Mouse (Mus musculus) spleen, adult 2 months (tissue): ENCODE results near the gene Selenop. TPM values are rescaled to one million over a fixed set of nuclear protein-coding genes. Genes with fewer than 3 reads are reported as not detected.
"Not testable (repeated sequence)": the region's sequence is repeated elsewhere in the genome, so short reads cannot be mapped to it uniquely, and the experiment has no call there.

Experiments used
- DNase-seq, 2 experiments: peaks; one replicate each; pipeline versions ENCODE4 v3.0.0 to v3.0.0-alpha.2; 2012 to 2021; ENCODE audit warnings: low spot score in 2 of 2, low read depth in 1 of 2
- H3K27ac ChIP-seq: fragments of 200-500 bp; 2 replicates; pipeline ENCODE4 v1.5.1; 2012; ENCODE audit warnings: low read length, inconsistent platforms; ENCODE audit not compliant: insufficient read depth
- H3K27me3 ChIP-seq: fragments of 200-500 bp; 2 replicates; pipeline ENCODE4 v1.6.1; 2012; ENCODE audit warnings: mild to moderate bottlenecking, moderate library complexity, low read length, inconsistent platforms; ENCODE audit not compliant: control insufficient read depth, insufficient read depth
- H3K36me3 ChIP-seq: fragments of 200-500 bp; 2 replicates; pipeline ENCODE4 v1.6.1; 2012; ENCODE audit warnings: mild to moderate bottlenecking, low read length, inconsistent platforms; ENCODE audit not compliant: control insufficient read depth, insufficient read depth
- H3K4me1 ChIP-seq: fragments of 200-500 bp; 2 replicates; pipeline ENCODE4 v1.6.1; 2011; ENCODE audit warnings: inconsistent platforms; ENCODE audit not compliant: control insufficient read depth, insufficient read depth, insufficient read length
- H3K4me3 ChIP-seq: fragments of 200-500 bp; 2 replicates; pipeline ENCODE4 v1.5.1; 2011; ENCODE audit warnings: mild to moderate bottlenecking, inconsistent platforms; ENCODE audit not compliant: insufficient read depth, insufficient read length; ENCODE audit errors: extremely low read depth
- CTCF ChIP-seq: fragments of 200-500 bp; IDR thresholded peaks from 2 replicates; pipeline ENCODE4 v1.5.1; 2011; ENCODE audit warnings: mild to moderate bottlenecking, inconsistent platforms; ENCODE audit not compliant: insufficient read depth, insufficient read length, insufficient replicate concordance; ENCODE audit errors: extremely low read depth
- POLR2A ChIP-seq: fragments of 200-500 bp; IDR thresholded peaks from 2 replicates; pipeline ENCODE4 v1.6.1; 2011; ENCODE audit warnings: low read depth, low read length, inconsistent platforms
- WGBS: fragments of 180-500 bp; shearing (Covaris S2); methylation state at CpG from one replicate; pipeline ENCODE4 v1.1.7; 2018; 5-methylcytosine and 5-hydroxymethylcytosine counted together
- polyA plus RNA-seq: library from polyadenylated mRNA; depleted of rRNA; stranded (reverse); fragments of >200 nt; gene quantifications from 2 replicates; pipeline ENCODE4 v1.2.3, GENCODE M21; 2012

Selenop gene
- polyA plus RNA-seq, 1 experiment: 112 TPM

DNA sequence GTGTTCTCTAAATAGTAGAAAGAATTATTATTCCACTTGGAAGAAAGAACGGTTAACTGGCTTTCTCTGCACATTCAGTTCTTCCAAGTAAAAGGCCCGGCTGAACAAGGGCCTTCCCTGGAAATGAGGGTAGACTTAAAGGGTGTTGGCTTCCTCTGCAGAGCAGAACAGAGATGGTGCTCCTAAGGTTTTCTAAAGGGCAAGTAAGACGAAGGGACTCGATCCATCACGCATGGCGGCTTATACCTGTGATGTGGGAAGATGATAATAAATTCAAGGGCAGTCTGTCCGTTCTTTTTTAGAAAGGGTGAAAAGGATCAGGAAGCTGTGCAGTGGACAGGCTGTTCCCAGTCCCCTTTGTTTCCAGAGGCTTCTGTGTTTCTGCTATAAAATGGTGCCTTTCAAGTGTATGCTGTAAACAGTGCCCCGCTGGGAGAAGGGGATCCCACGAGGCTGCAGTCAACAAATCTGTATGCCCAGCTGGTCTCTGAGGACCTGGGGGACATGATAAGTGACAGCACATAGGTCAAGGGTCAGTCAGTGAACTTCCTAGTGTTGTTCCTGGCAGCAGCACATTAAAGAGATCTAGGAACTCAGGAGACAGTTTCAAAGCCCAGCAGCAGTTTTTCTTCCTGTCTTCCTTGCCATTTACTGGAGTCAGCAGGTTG lies 36.0 kb upstream of the Selenop start:
- H3K27ac ChIP-seq: no peak overlapping the region

DNA sequence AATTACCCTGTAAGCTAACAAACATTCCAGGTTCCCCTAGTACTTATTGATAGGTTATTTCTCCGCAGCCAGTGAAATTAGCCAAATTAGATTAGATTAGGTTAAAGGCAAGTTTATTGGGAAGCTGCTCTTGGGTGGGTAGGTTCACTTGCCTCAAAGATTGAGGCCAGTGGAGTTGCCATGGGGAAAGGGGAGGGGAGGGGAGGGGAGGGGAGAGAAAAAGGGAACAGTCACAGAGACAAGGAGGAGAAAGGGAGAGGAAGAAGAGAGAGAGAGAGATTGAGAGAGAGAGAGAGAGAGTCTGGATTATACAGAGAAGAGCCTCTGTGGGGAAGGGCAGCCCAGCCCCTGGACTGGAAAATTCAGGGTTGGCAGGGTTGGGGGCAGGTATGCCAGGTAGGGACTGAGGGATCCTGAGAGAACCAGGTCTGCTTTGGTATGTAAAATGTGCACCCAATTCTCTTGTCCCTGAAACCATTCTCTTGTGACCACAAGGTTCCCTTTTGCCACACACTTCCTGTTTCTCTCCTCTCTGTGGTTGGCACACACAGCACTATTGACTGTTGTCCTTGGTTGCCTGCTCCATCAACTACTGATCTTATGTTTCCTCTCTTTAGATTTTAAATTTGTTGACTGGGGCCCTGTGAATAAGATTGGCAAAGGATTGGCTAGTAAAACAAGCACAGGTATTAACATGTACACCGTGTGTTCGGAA lies 34.4 kb upstream of the Selenop start:
- H3K27me3 ChIP-seq: no peaks in the 10 kb centered on the region
- no peak overlapping the region for H3K4me3 ChIP-seq
- H3K4me1 ChIP-seq: peaks cover 13% of the 10 kb centered on the region; the same call in 1 of the 2 replicates
- peak; percentile 22 to 25 for DNase-seq
- 46% methylated on average over 3 of the region's 3 CpGs for WGBS
- no peak overlapping the region for H3K27ac ChIP-seq
- H3K36me3 ChIP-seq: no peaks in the 10 kb centered on the region
- TF ChIP-seq CTCF (no peak), POLR2A (no peak)

More for the DNA sequence above, 36.0 kb upstream of the Selenop start:
- TF ChIP-seq POLR2A: no peak
- no peak for TF ChIP-seq CTCF
- Histone ChIP-seq H3K4me3 (no peak overlapping the region), H3K36me3 (no peaks in the 10 kb centered on the region), H3K27me3 (no peaks in the 10 kb centered on the region), H3K4me1 (peaks cover 13% of the 10 kb centered on the region; the same call in 1 of the 2 replicates)
- DNase-seq: no peak
- WGBS: 77% methylated on average over 9 of the region's 9 CpGs

DNA sequence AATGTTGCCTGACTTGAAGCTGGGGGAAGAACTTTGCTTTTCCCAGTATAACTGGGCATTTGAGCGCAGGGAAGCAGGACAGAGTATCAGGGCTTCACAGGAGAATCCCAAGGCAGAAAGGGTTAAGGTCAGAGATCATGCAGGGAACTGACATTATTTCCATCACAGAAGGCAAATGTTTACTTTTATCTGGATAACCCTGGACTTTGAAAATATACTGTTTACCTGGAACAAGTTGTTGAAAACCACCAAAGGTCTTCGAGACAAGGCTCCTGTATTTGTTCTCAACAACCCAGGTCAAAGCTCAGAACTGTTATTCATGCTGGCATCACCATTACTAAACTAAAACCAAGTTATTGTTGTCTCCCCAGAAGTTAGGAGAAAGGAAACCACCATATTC lies 32.0 kb upstream of the Selenop start:
- no peak for DNase-seq
- no peaks in the 10 kb centered on the region for H3K36me3 ChIP-seq
- no peak overlapping the region for H3K4me3 ChIP-seq
- WGBS: 88% methylated on average over 2 of the region's 2 CpGs
- H3K4me1 ChIP-seq: peaks cover 13% of the 10 kb centered on the region; the same call in 1 of the 2 replicates
- H3K27ac ChIP-seq: no peak overlapping the region
- TF ChIP-seq POLR2A (no peak), CTCF (no peak)
- no peaks in the 10 kb centered on the region for H3K27me3 ChIP-seq

DNA sequence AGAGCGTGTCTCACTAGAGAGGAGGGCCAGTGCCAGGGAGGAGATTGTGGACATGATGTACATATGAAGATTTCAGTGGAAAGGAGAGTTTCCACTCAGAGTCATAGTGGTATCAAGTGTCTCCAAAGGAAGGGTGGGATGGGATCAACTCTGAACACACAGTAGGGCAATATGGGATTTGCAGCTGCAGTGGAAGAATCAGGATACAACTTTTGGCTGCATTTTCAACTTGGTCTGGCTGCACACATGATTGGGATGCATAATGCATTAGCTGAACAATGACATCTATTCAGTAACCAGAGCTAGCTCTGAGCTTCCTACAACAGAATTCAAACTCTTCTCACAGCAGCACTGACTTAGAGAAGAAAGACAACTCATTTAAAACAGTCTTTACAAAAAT lies 30.4 kb upstream of the Selenop start:
- Histone ChIP-seq H3K4me3 (no peak overlapping the region), H3K36me3 (no peaks in the 10 kb centered on the region), H3K27me3 (no peaks in the 10 kb centered on the region), H3K27ac (no peak overlapping the region), H3K4me1 (peaks cover 13% of the 10 kb centered on the region; the same call in 1 of the 2 replicates)
- no peak for DNase-seq
- TF ChIP-seq CTCF (no peak), POLR2A (no peak)
- WGBS: 93% methylated on average over 1 of the region's 1 CpGs

DNA sequence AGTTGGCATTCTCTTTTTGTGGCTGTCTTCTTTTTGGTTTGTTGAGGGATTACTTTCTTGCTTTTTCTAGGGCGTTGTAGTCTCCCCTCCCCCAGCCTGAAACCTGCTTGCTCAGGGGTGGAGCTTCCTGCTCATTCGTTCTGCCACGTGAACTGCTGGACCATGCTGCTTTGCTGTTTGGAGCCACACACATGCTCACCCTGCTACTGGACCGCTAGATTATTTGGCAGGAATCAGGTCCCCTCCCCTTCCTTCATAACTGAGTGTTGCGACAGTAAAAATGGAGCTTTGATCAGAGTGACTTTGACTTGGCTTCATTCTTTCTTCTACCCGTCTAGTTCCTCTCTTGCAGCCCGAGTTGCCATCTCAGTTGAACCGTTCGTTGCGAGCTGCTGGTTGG lies 23.3 kb upstream of the Selenop start:
- not testable (repeated sequence) for H3K27ac ChIP-seq, H3K36me3 ChIP-seq, H3K4me1 ChIP-seq, H3K27me3 ChIP-seq, DNase-seq, H3K4me3 ChIP-seq
- WGBS: 86% methylated on average over 10 of the region's 10 CpGs

DNA sequence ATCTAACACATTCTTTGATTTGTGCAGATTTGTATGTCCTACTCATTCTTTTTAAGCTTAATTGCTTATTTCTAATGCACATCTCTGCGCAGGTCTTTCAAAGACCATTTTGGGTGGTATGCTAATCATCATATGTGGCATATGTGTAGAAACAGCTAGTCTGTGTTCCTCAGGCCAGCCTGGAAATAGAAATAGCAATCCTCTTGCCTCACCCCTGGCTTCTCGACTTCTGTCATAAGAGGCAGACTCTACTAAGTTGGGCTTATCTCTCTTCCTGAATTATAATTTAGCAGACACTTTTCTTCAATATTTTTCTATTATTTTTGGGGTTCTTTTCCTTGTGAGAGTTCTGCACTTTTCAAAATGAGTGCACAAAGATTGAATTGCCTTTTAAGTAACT lies 17.7 kb upstream of the Selenop start:
- Histone ChIP-seq H3K27me3 (no peaks in the 10 kb centered on the region), H3K27ac (no peak overlapping the region), H3K4me3 (no peak overlapping the region), H3K36me3 (no peaks in the 10 kb centered on the region), H3K4me1 (no peaks in the 10 kb centered on the region)
- TF ChIP-seq POLR2A: no peak
- no peak for TF ChIP-seq CTCF
- 79% methylated on average over 2 of the region's 2 CpGs for WGBS
- DNase-seq: no peak

DNA sequence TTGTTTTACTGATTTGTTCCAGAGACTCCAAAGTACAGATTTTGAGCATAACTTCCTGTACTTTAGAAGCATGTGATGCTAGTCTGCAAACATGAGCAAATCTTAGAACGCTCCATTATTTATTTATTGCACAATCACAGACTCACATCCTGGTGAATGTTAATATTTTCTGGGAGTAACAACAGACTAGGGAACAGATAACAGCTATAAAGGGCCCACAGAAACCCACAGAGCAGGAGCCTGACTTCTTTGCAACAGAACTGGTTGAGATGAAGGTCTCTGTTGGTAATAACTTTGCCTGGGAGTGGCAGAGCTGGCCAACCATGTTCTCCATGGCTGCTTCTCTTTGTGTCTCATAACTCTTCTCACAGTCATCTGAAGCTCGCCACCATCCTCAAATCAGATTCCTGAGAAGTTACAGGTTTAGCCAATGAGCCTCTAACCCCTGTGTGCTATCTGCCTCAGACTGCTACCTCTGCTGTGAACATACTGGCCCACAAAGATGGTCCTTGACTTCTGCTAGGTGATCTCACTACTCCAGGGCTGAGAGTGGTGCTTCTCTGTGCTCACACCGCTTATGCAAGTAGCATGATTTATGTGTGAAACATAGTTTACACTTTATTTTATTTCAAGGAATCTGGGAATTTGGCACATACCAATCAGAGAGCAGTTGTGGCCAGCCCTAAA lies 17.2 kb upstream of the Selenop start:
- no peaks in the 10 kb centered on the region for H3K36me3 ChIP-seq
- no peaks in the 10 kb centered on the region for H3K4me1 ChIP-seq
- H3K27me3 ChIP-seq: no peaks in the 10 kb centered on the region
- no peak overlapping the region for H3K4me3 ChIP-seq
- H3K27ac ChIP-seq: no peak overlapping the region
- no peak for DNase-seq
- WGBS: 83% methylated on average over 3 of the region's 3 CpGs
- TF ChIP-seq CTCF (no peak), POLR2A (no peak)
